Mouse (Mus musculus) adrenal gland, adult 18-20 months (tissue): ENCODE measurements around the gene C87499. TPM values are rescaled to one million over a fixed set of nuclear protein-coding genes. Genes with fewer than 3 reads are reported as not detected.

Experiments used
- DNase-seq, 2 experiments: peaks; one replicate each; pipeline ENCODE4 v3.0.0; 2021 to 2022; ENCODE audit warnings: low spot score in 2 of 2
- long read RNA-seq, 2 experiments: library from polyadenylated mRNA; stranded (forward); transcript quantifications; one replicate each; pipeline ENCODE4 v2.0.0; 2021
- total RNA-seq, 2 experiments: library from RNA; stranded (reverse); gene quantifications; 1 replicate in 1 of 2; 2 replicates in 1 of 2; pipeline ENCODE4 v1.2.3; 2021

The C87499 gene
- not detected for total RNA-seq
- long read RNA-seq, experiment 1, result 0 reads
- long read RNA-seq, experiment 2, result 0 reads

DNA sequence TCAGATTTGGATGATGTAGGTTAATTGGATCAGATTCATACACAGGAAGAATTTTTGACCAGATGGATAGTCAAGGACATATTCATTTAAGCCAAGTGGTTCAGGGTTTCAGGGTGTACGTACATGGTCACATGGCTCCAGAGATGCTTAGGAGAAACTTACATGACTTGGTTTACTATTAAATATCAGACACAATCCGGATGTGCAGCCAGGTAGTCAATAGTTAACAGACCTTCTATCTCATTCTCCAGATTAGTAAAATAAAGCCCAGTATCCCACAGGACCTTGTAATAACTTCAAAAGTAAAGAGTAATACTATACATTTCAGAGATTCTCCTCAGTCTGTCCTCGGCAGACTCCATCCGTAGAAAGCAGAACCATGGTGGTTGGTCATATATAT is at the start of gene C87499:
Gene C87499, minus strand, starts transcription at position 101 of the 400 bp plus-strand sequence.
- DNase-seq, result no peak

DNA sequence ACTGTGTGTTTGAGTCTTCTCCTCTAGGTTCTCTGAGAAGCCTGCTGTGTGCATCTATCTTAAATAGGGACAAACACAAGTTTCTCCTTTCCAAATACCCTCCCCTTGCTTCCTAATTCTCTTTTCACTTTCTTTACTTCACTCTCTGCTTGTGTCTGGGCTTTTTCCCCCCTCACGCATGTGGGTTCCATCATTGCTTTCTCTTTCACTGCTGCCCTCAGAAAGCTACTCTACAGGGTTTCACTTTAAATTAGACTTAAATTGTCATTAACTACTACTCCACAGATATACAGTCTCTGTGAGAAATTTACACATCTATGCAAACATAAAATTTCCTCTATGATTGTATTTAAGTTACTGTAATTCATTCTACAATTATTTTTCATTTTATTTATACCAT is 49.6 kb upstream of the C87499 start, which contains the start of gene Ifna2:
Gene Ifna2, minus strand, starts transcription at position 101 of the 400 bp plus-strand sequence.
- no peak for DNase-seq

DNA sequence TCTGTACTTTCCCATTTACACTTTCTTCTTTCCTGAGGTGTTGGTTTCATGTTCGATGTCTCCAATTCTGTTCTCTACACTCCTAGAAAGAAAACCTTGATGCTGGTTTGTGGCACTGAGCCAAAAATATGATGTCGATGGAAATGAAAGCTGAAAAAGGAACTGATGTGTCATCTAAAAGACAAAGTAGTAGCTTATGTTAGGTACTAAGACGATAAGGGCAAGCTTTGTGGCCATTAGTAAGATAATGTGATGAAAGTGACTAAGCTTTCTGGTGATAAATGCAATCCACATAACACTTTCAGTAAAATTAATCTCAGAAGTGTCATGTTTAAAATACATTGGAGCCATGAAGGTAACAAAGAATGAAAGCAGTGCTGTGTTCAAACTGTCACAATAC is 47.1 kb upstream of the C87499 start:
- DNase-seq, result no peak

DNA sequence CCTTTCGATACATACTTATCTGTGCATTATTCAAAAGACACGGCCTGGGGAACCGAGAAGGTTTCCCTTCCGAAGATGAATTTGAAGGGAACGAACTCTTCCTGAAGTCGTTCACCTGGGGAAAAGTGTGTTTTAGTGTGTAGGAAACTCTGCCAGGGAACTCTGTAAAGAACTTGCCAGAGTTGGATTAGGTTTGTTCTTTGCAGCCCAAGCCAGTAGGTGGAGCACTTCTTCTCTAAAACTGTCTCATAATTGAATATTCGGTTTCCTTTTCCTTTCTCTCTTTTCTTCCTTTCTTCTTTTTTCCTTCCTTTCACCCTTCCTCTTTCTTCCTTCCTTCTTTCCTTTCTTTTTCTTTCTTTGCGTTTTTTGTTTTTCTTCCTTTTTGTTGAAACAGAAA is 46.2 kb upstream of the C87499 start:
- no peak for DNase-seq

DNA sequence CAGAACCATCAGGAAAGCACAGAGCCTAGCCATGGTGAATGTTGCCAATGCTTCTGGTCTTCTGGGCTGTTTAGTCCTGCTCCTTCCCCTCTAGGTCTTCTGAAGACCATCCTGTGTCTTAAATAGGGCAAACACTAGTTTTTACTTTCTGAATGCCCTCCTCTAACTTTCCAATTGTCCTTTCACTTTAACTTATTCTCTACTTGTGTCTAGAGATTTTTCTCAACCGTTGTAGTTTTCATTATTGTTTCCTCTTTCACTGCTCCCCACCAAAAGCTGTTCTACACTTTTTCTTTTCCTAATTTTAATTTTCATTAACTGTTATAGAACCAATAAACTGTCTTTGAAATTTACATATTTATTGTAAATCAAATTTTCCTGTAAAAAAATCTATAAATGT is 42.6 kb upstream of the C87499 start, which contains the start of gene Ifna16:
Gene Ifna16, minus strand, starts transcription at position 101 of the 400 bp plus-strand sequence.
- no peak for DNase-seq

DNA sequence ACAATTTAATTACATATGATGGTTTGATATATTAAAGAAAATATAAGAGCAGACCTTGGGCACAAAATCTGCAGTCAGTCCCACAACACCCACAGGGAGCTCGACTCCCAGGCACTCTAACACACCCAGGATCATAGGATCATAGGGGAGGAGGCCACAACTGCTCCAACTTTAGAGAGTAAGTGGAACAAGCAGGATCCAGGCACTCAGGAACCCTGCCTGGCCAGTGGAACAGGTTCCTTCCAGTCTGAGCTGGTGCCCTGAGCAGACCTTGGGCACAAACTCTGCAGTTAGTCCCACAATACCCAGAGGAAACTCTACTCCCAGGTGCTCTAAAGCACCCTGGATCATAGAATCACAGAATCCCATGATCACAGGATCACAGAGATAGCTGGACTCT is 21.2 kb upstream of the C87499 start:
- DNase-seq, result no peak

DNA sequence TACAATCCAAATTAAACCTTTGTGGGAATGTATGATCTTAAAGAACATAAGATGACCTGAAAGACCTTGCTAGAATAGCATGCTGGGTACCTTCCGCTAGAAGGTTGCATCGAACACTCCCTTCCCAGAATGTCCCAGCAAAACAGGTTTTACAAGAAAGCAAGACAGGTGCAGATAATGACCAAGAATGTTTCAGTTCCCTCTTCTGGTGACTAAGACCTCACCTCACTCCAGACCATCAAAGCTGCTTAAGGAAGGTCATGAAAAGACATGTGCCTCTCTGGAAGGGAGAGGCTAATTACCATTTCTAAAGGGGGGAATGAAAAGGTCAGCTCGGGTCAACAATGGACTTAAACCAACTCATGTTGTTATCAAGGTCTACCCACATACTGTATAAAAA is 19.4 kb upstream of the C87499 start:
- DNase-seq, result no peak

DNA sequence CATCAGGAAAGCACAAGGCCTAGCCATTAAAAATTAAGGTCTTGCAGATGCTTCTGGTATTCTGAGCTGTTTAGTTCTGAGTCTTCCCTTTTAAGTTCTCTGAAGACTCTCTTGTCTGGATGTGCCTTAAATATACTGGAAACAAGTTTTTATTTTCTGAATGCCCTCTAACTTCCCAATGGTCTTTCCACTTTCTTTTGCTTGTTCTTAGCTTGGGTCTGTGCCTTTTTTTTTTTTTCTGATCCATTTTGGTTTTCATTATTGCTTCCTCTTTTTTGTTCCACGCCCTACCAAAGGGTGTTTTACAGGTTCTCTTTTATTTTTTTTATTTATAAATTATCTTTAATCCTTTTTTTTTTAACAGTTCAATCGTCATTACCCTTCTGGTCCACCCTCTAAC is 10.1 kb upstream of the C87499 start, which contains the start of gene Ifna13:
Gene Ifna13, minus strand, starts transcription at position 101 of the 400 bp plus-strand sequence.
- no peak for DNase-seq

DNA sequence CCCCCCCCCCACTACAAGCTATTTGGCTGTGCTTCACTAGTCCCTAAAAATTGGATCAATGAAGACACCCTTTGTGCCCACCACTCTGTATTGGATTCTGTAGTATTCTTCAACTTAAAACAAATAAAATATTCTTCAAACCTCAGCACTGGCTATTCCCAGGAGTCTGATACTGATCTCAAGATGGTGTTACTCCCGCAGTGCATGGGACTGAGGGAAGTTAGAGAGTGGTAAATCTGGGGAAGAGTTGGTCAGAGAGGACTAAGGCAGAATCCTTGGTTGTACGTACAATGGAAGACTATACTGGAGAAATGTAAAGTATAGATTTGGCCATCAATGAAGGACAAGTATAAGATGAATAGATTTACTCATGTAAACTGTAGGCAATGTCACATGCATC is 8.3 kb upstream of the C87499 start:
- DNase-seq, result no peak

DNA sequence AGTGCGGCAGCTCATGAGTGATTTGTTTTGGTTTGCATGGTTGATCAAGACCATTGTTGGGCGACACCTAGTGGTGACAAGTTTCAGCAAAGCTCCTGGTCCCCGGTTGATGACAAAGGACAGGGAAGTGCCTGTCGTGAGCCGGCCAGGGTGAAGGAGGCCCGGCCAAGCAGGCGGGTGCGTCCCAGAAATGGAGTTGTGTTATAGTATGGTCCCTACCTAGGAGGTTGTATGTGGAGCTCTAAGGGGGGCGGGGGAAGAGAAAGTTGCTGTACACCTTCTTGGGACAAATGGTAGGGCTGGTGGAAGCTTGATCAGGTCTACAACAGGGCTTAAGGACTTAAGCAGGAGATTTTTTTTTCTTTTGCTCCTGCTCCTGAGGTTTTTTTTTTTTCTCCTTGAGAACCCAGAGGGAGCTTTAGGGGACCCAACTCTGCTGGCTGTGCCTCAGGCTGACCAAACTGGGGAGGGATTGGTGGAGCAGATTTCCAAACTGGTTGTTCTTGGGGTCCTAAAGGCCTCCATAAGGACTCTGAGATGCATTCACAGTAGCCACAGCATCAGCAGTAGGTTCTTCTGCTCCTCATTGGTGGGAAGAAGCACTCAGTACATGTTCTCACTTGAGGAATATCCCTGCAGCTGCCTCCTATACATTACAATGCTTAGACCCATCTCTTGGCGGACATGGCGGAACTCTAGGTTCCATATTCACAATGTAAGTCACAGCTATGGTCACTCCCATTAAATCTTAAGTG is 7.0 kb upstream of the C87499 start:
- peak; percentile 97 to 98 for DNase-seq

DNA sequence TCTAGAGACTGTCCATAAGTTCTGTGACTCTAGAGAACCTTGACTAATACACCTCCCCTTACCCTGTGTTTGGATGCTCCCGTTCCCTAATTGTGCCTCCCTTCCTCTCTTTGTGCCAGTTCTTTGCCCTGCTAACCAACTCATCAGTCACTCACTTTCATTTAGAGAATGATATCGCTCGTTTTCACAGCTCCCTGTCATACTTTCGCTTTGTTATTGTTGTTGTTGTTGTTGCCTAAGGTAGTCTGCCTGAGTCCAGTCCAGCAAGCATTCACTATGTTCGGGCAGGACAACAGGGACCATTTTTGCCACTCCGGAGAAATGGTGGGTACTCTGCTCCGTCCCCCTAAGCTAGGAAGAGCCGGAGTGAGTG is 6.5 kb upstream of the C87499 start:
- DNase-seq, result no peak

DNA sequence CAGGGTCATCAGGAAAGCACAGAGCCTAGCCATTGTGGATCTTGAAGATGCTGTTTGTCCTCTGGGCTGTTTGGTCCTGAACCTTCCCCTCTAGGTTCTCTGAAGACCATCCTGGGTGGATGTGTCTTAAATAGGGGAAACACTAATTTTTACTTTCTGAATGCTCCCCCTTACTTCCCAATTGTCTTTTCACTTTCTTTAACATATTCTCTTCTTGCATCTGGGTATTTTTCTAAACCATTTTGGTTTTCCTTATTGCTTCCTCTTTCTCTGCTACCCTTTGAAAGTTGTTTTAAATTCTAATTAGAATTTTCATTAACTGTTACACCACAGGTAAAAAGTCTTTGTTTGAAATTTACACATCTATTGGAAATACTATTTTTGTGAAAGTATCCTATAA is 30.9 kb downstream of the C87499 start, which contains the start of gene Ifna12:
Gene Ifna12, minus strand, starts transcription at position 101 of the 400 bp plus-strand sequence.
- DNase-seq, result no peak

DNA sequence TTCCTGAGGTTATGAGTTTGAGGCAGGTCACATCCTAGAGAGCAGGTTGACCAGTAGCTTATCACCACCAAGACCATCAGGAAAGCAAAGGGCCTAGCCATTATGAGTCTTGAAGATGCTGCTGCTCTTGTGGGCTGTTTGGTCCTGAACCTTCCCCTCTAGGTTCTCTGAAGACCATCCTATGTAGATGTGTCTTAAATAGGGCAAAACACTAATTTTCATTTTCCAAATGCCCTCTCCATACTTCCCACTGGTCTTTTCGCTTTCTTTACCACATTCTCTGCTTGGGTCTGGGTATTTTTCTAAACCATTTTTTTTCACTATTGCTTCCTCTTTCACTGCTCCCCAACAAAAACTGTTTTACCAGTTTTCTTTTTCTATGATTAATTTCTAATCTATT is 41.9 kb downstream of the C87499 start, which contains the start of gene Ifna9:
Gene Ifna9, minus strand, starts transcription at position 101 of the 400 bp plus-strand sequence.
- no peak for DNase-seq

Other genes starting within 250 kb of the C87499 start
- gene Hacd4, start 195.5 kb downstream of the C87499 start, total RNA-seq, result 1 to 10 TPM; 3.7 to 4.2 TPM
- gene Ifnb1, start 111.6 kb downstream of the C87499 start, total RNA-seq, result not detected
- not detected for gene Ifna15, start 76.2 kb downstream of the C87499 start, total RNA-seq
- gene Ifna14, start 62.6 kb downstream of the C87499 start, total RNA-seq, result not detected
- not detected for gene Ifna9, start 42.0 kb downstream of the C87499 start, total RNA-seq
- gene Ifna12, start 31.0 kb downstream of the C87499 start, total RNA-seq, result not detected
- not detected for gene Ifna13, start 10.0 kb upstream of the C87499 start, total RNA-seq
- not detected for gene Ifna16, start 42.5 kb upstream of the C87499 start, total RNA-seq
- gene Ifna2, start 49.5 kb upstream of the C87499 start, total RNA-seq, result not detected
- gene Ifnab, start 56.9 kb upstream of the C87499 start, total RNA-seq, result not detected
- under 1 TPM in 1 of 2 experiments, not detected in 1; 0.40 TPM for gene Gm26566, start 87.4 kb upstream of the C87499 start, total RNA-seq
- gene Klhl9, start 88.1 kb upstream of the C87499 start, total RNA-seq, result 10 to 100 TPM; 77.8 to 85.0 TPM
- not detected for gene Gm13271, start 120.5 kb upstream of the C87499 start, total RNA-seq
- not detected for gene Gm13283, start 125.7 kb upstream of the C87499 start, total RNA-seq
- gene Gm13290, start 139.4 kb upstream of the C87499 start, total RNA-seq, result not detected
- not detected for gene Gm13289, start 142.5 kb upstream of the C87499 start, total RNA-seq
- not detected for gene Gm13272, start 145.4 kb upstream of the C87499 start, total RNA-seq
- not detected for gene Ifnz, start 147.7 kb upstream of the C87499 start, total RNA-seq
- not detected for gene Gm13276, start 151.3 kb upstream of the C87499 start, total RNA-seq
- gene Gm13277, start 154.2 kb upstream of the C87499 start, total RNA-seq, result not detected
- gene Gm13278, start 157.1 kb upstream of the C87499 start, total RNA-seq, result not detected
- gene Gm13275, start 160.1 kb upstream of the C87499 start, total RNA-seq, result not detected
- not detected for gene Gm13279, start 163.0 kb upstream of the C87499 start, total RNA-seq
- gene Gm13285, start 165.3 kb upstream of the C87499 start, total RNA-seq, result not detected
- gene Gm13287, start 168.8 kb upstream of the C87499 start, total RNA-seq, result not detected
- not detected for gene Gm13288, start 171.1 kb upstream of the C87499 start, total RNA-seq
- gene Ifna7, start 181.8 kb upstream of the C87499 start, total RNA-seq, result not detected
- gene Ifna11, start 185.5 kb upstream of the C87499 start, total RNA-seq, result not detected
- not detected for gene Ifna6, start 193.0 kb upstream of the C87499 start, total RNA-seq
- not detected for gene Ifna5, start 201.1 kb upstream of the C87499 start, total RNA-seq
- not detected for gene Ifna4, start 207.4 kb upstream of the C87499 start, total RNA-seq
- not detected for gene Ifna1, start 215.7 kb upstream of the C87499 start, total RNA-seq
- gene Ifne, start 245.8 kb upstream of the C87499 start, total RNA-seq, result not detected